9 mouse cellular contexts compared by ENCODE assay signal in genomic region chr12:55385931-55386330, GRCm38 (mm10). TPM values are rescaled to one million over a fixed set of nuclear protein-coding genes. Genes with fewer than 3 reads are reported as not detected.
DNase-seq lines count a peak whose midpoint lies in the region; ATAC-seq and TF ChIP-seq lines count a peak whose summit lies in the region.
"Had no signal": no experiment of that assay in that cellular context is flagged by ENCODE, and none has a peak within 500 bp of the region (broad histone marks: within the 10 kb centered on the region; RNA-seq: fewer than 3 reads in every experiment).

No protein-coding gene starts in this region.

- DNase-seq in adrenal gland, adult 8-10 months = peak; percentile 38
- DNase-seq in adrenal gland, postnatal 4 days (ENCODE audit: low spot score in 2 of 2) = no peak
- no peak for DNase-seq in layer of hippocampus, adult 2 months (ENCODE audit: low spot score in 2 of 2)
- DNase-seq in layer of hippocampus, postnatal 25 days (ENCODE audit: extremely low spot score in 1 of 2, low spot score in 1 of 2) = no peak
- DNase-seq in brain, embryonic 14.5 days (ENCODE audit: low read depth) = peak; percentile 19
- peak; percentile 53 to 83 for DNase-seq in kidney, postnatal 36 days

- no peak overlapping the region for H3K9ac ChIP-seq in intestine, embryonic 15.5 days
- H3K9ac ChIP-seq in neural tube, embryonic 15.5 days (replicated peaks) = no peak overlapping the region
- H3K9ac ChIP-seq: midbrain, embryonic 12.5 days had no signal

- peak overlapping the region; percentile 73 for H3K27ac ChIP-seq in layer of hippocampus, adult 2 months
- no peak overlapping the region for H3K27ac ChIP-seq in intestine, embryonic 15.5 days
- H3K27ac ChIP-seq in neural tube, embryonic 15.5 days (replicated peaks) = no peak overlapping the region
- H3K27ac ChIP-seq: midbrain, embryonic 12.5 days had no signal

- no peak for TF ChIP-seq CTCF in layer of hippocampus, adult 2 months (conservative IDR thresholded peaks at IDR 0.05)
- no peak for TF ChIP-seq CTCF in brain, embryonic 14.5 days (IDR thresholded peaks at IDR 0.05; ENCODE audit: borderline replicate concordance, extremely low read depth, insufficient read depth, insufficient read length)

- H3K4me2 ChIP-seq in intestine, embryonic 15.5 days (replicated peaks) = no peak overlapping the region
- H3K4me2 ChIP-seq in neural tube, embryonic 15.5 days = no peak overlapping the region
- H3K4me2 ChIP-seq: midbrain, embryonic 12.5 days had no signal

- H3K27me3 ChIP-seq in intestine, embryonic 15.5 days (replicated peaks) = no peaks in the 10 kb centered on the region
- H3K27me3 ChIP-seq in neural tube, embryonic 15.5 days (replicated peaks) = no peaks in the 10 kb centered on the region

- H3K4me3 ChIP-seq in layer of hippocampus, adult 2 months = no peak overlapping the region
- H3K4me3 ChIP-seq in intestine, embryonic 15.5 days (replicated peaks) = no peak overlapping the region
- H3K4me3 ChIP-seq in neural tube, embryonic 15.5 days (replicated peaks) = no peak overlapping the region
- H3K4me3 ChIP-seq: midbrain, embryonic 12.5 days had no signal

- no peak for ATAC-seq in intestine, embryonic 15.5 days
- ATAC-seq in neural tube, embryonic 15.5 days (ENCODE audit: low FRiP score) = no peak

- H3K4me1 ChIP-seq in intestine, embryonic 15.5 days (replicated peaks) = 0 out of 2 replicates have a peak, but pooled peaks cover 9% of the 10 kb centered on the region
- H3K4me1 ChIP-seq in neural tube, embryonic 15.5 days = no peaks in the 10 kb centered on the region

- WGBS in intestine, embryonic 15.5 days = 75% methylated on average over 6 of the region's 6 CpGs
- WGBS in neural tube, embryonic 15.5 days = 30% methylated on average over 6 of the region's 6 CpGs

- no peaks in the 10 kb centered on the region for H3K9me3 ChIP-seq in intestine, embryonic 15.5 days
- H3K9me3 ChIP-seq in neural tube, embryonic 15.5 days (replicated peaks) = no peaks in the 10 kb centered on the region
- H3K9me3 ChIP-seq: midbrain, embryonic 12.5 days had no signal

- TF ChIP-seq POLR2A in brain, embryonic 14.5 days (IDR thresholded peaks at IDR 0.05; ENCODE audit: borderline replicate concordance, extremely low read depth, insufficient read depth, insufficient read length, poor library complexity, severe bottlenecking) = no peak

- H3K36me3 ChIP-seq in intestine, embryonic 15.5 days = no peaks in the 10 kb centered on the region
- no peaks in the 10 kb centered on the region for H3K36me3 ChIP-seq in neural tube, embryonic 15.5 days
- H3K36me3 ChIP-seq: midbrain, embryonic 12.5 days had no signal

RNA-seq across cellular contexts. Expression of gene Psma6, which starts 1.9 kb away (rescaled TPM):
- 100 to 1,000 TPM; 196 to 232 (median 214) TPM for total RNA-seq in adrenal gland, adult 8-10 months (2022)
- total RNA-seq in adrenal gland, postnatal 4 days (2021) = 100 to 1,000 TPM; 234 to 258 TPM
- total RNA-seq in layer of hippocampus, adult 2 months (2021) = 100 to 1,000 TPM; 128 to 146 TPM
- total RNA-seq in layer of hippocampus, postnatal 25 days (2021) = 100 to 1,000 TPM; 130 to 151 TPM
- 162 and 181 TPM in 2 replicates for polyA plus RNA-seq in brain, embryonic 14.5 days (2012; rRNA removed)
- 413 and 421 TPM in 2 replicates for polyA plus RNA-seq in intestine, embryonic 15.5 days (2015; fragmentation: Nextera tagmentation; extraction: Ambion mirVana)
- 399 and 422 TPM in 2 replicates for polyA plus RNA-seq in neural tube, embryonic 15.5 days (2015; fragmentation: Nextera tagmentation; extraction: Ambion mirVana)

Comparison
In these comparisons a context has a peak if more than half of its experiments do, and no peak if none do; other contexts are left out.
1. DNase-seq: peak in adrenal gland, adult 8-10 months (single experiment), brain, embryonic 14.5 days (single experiment) and kidney, postnatal 36 days (2 of 2); none in adrenal gland, postnatal 4 days (0 of 2), layer of hippocampus, adult 2 months (0 of 2) and layer of hippocampus, postnatal 25 days (0 of 2).